Mouse (Mus musculus) neural tube, embryonic 11.5 days (tissue): ENCODE measurements around the gene 2900026A02Rik. TPM values are rescaled to one million over a fixed set of nuclear protein-coding genes. Genes with fewer than 3 reads are reported as not detected.

Experiments
- ATAC-seq: fragments of 200-750 bp; cut with Nextera tagmentation; 2 replicates; pipeline ENCODE4 v1.8.0; 2017; ENCODE audit warnings: moderate number of reproducible peaks, mild to moderate bottlenecking, moderate TSS enrichment, moderate library complexity; ENCODE audit not compliant: insufficient read depth, low FRiP score, low TSS enrichment
- DNase-seq: peaks from one replicate; pipeline ENCODE4 v3.0.0-alpha.2; 2015; ENCODE audit warnings: low spot score
- H3K27ac ChIP-seq: fragments of 300-500 bp; sonication (generic); 2 replicates; pipeline ENCODE4 v1.5.1; 2014; ENCODE audit warnings: low read depth, mild to moderate bottlenecking, low read length
- H3K27me3 ChIP-seq: fragments of 300-500 bp; sonication (generic); 2 replicates; pipeline ENCODE4 v1.6.1; 2014; ENCODE audit warnings: mild to moderate bottlenecking, low read length, mixed read lengths; ENCODE audit not compliant: control insufficient read depth, insufficient read depth
- H3K36me3 ChIP-seq: fragments of 300-500 bp; sonication (generic); 2 replicates; pipeline ENCODE4 v1.6.1; 2014; ENCODE audit warnings: mild to moderate bottlenecking, low read length, moderate library complexity, mixed read lengths; ENCODE audit not compliant: control insufficient read depth, insufficient read depth
- H3K4me1 ChIP-seq: fragments of 300-500 bp; sonication (generic); 2 replicates; pipeline ENCODE4 v1.6.1; 2014; ENCODE audit warnings: low read length, mixed read lengths; ENCODE audit not compliant: control insufficient read depth, insufficient read depth
- H3K4me2 ChIP-seq: fragments of 300-500 bp; sonication (generic); 2 replicates; pipeline ENCODE4 v1.6.1; 2014; ENCODE audit warnings: low read depth, mild to moderate bottlenecking, moderate library complexity
- H3K4me3 ChIP-seq: fragments of 300-500 bp; sonication (generic); 2 replicates; pipeline ENCODE4 v1.5.1; 2014; ENCODE audit warnings: low read depth, low read length
- H3K9ac ChIP-seq: fragments of 300-500 bp; sonication (generic); 2 replicates; pipeline ENCODE4 v1.6.1; 2014; ENCODE audit warnings: mild to moderate bottlenecking, low read length
- H3K9me3 ChIP-seq: fragments of 300-500 bp; sonication (generic); 2 replicates; pipeline ENCODE4 v1.6.1; 2016; ENCODE audit warnings: low read length; ENCODE audit not compliant: control insufficient read depth
- WGBS: fragments of 180-500 bp; shearing (Covaris S2); extraction: QIAGEN DNeasy Blood & Tissue Kit; methylation state at CpG from one replicate; pipeline ENCODE4 v1.1.7; 2014; 5-methylcytosine and 5-hydroxymethylcytosine counted together
- polyA plus RNA-seq: library from polyadenylated mRNA; unstranded; fragments of >200 nt; fragmentation: Nextera tagmentation; extraction: Ambion mirVana; gene quantifications from 2 replicates; pipeline ENCODE4 v1.2.1, GENCODE M21; 2014

Gene 2900026A02Rik
- polyA plus RNA-seq: 1.3 and 1.5 TPM in 2 replicates

- no peaks in the 10 kb centered on the region for H3K27me3 ChIP-seq
- peak; percentile 41; the same call in 1 of the 2 replicates for ATAC-seq
- no peaks in the 10 kb centered on the region for H3K9me3 ChIP-seq
- H3K4me2 ChIP-seq: peak within 1 kb of the TSS; percentile 97
- peak within 1 kb of the TSS; percentile 63 for H3K4me3 ChIP-seq
- H3K27ac ChIP-seq: no peak within 1 kb of the TSS
- peaks cover 7% of the 10 kb centered on the region for H3K4me1 ChIP-seq
- 18% methylated on average over 25 of the region's 62 CpGs for WGBS
- peak; percentile 81 for DNase-seq
- H3K9ac ChIP-seq: peak within 1 kb of the TSS; percentile 57
- H3K36me3 ChIP-seq: no peaks in the 10 kb centered on the region
These were observed at the start of gene 2900026A02Rik for GRCm38 (mm10) chr5:113221147-113221865. TSS of gene 2900026A02Rik (minus strand) at chr5:113221236.

DNA sequence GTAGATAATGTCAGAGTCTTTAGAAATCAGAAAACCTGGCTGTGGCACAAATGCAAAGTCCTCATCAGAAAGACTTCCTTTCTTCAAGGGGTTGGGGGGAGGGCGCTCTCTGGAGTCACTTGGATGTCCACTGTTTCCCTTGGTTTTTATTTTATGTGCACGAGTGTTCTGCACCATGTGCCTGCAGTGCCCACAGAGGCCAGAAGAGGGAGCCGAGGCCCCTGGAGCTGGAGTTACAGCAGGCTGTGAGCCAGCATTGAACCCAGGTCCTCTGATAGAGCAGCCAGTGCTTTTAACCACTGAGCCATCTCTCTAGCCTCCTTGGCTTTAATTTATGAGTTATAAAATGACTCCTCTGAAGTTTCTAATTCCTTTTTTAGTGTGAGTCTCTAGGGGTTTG, 49.0 kb upstream of the 2900026A02Rik start:
- Histone ChIP-seq H3K36me3 (no peaks in the 10 kb centered on the region; the same call in 1 of the 2 replicates), H3K4me3 (no peak overlapping the region), H3K9ac (no peak overlapping the region), H3K27me3 (no peaks in the 10 kb centered on the region), H3K4me1 (no peaks in the 10 kb centered on the region), H3K27ac (no peak overlapping the region), H3K4me2 (no peak overlapping the region), H3K9me3 (no peaks in the 10 kb centered on the region)
- WGBS: 85% methylated on average over 3 of the region's 3 CpGs
- ATAC-seq: no peak
- DNase-seq: peak; percentile 40

GRCm38 (mm10) chr5:113268246-113268645, 47.2 kb upstream of the 2900026A02Rik start:
- Histone ChIP-seq H3K27me3 (no peaks in the 10 kb centered on the region), H3K9me3 (no peaks in the 10 kb centered on the region), H3K9ac (no peak overlapping the region), H3K4me3 (no peak overlapping the region), H3K27ac (no peak overlapping the region), H3K4me2 (no peak overlapping the region), H3K36me3 (no peaks in the 10 kb centered on the region), H3K4me1 (no peaks in the 10 kb centered on the region)
- ATAC-seq (no peak), DNase-seq (no peak)

GRCm38 (mm10) chr5:113265637-113266036, 44.6 kb upstream of the 2900026A02Rik start:
- Histone ChIP-seq H3K36me3 (no peaks in the 10 kb centered on the region), H3K4me1 (no peaks in the 10 kb centered on the region), H3K4me3 (no peak overlapping the region), H3K9ac (no peak overlapping the region), H3K9me3 (no peaks in the 10 kb centered on the region), H3K27me3 (no peaks in the 10 kb centered on the region), H3K27ac (no peak overlapping the region), H3K4me2 (no peak overlapping the region)
- ATAC-seq (no peak), DNase-seq (no peak)
- 86% methylated on average over 8 of the region's 8 CpGs for whole genome bisulfite sequencing

DNA sequence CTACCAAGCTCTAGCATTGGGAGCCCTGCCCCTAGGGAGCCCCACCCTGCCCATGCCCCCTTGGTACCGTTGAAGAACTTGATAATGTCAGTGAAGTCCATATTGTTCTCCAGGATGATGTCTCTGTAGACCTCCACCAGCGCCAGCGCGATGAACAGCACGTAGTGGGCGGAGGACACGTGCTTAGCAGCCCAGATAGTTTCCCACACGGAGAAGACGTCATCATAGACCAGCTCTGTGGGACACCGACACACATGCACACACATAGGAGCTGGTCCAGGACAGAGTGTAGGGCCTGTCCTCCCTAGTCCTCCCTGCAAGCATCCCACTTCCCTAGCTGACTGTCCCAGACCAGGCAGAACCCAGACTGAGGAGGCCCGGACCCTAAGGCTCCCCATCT, 29.8 kb upstream of the 2900026A02Rik start:
- DNase-seq (no peak), ATAC-seq (no peak)
- Histone ChIP-seq H3K4me2 (no peak overlapping the region), H3K27me3 (no peaks in the 10 kb centered on the region), H3K36me3 (no peaks in the 10 kb centered on the region), H3K9me3 (no peaks in the 10 kb centered on the region), H3K4me1 (no peaks in the 10 kb centered on the region), H3K27ac (no peak overlapping the region), H3K9ac (no peak overlapping the region), H3K4me3 (no peak overlapping the region)
- WGBS: 90% methylated on average over 11 of the region's 11 CpGs

GRCm38 (mm10) chr5:113249263-113249930, 28.4 kb upstream of the 2900026A02Rik start:
- Histone ChIP-seq H3K9me3 (no peaks in the 10 kb centered on the region), H3K4me3 (no peak overlapping the region), H3K36me3 (no peaks in the 10 kb centered on the region), H3K4me2 (no peak overlapping the region), H3K4me1 (no peaks in the 10 kb centered on the region), H3K27ac (no peak overlapping the region), H3K27me3 (no peaks in the 10 kb centered on the region), H3K9ac (no peak overlapping the region)
- WGBS: 93% methylated on average over 8 of the region's 8 CpGs
- no peak for ATAC-seq
- no peak for DNase-seq

DNA sequence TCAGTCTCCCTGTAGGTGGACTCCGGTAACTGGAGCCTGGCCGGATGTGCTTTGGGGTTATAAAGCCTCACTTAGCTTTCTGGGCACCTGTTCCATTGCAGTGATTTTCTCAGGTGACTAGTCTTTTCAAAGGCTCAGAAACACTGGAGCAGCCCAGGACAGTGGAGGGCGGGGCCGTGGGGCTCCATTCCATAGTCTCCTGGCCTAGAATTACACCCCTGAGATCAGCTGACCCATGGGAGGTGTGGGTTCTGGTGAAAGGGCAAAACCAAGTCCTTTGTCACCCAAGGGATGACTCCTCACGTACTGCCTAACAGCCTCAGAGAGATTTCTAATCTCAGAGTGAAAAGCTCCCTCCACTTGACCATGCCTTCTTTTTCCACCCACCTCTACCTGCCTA, 9.2 kb upstream of the 2900026A02Rik start:
- H3K4me2 ChIP-seq: no peak overlapping the region
- peaks cover 7% of the 10 kb centered on the region for H3K4me1 ChIP-seq
- no peak overlapping the region for H3K4me3 ChIP-seq
- no peak for ATAC-seq
- no peak for DNase-seq
- H3K9me3 ChIP-seq: no peaks in the 10 kb centered on the region
- H3K36me3 ChIP-seq: no peaks in the 10 kb centered on the region
- no peaks in the 10 kb centered on the region for H3K27me3 ChIP-seq
- no peak overlapping the region for H3K9ac ChIP-seq
- 75% methylated on average over 5 of the region's 5 CpGs for WGBS
- no peak overlapping the region for H3K27ac ChIP-seq

DNA sequence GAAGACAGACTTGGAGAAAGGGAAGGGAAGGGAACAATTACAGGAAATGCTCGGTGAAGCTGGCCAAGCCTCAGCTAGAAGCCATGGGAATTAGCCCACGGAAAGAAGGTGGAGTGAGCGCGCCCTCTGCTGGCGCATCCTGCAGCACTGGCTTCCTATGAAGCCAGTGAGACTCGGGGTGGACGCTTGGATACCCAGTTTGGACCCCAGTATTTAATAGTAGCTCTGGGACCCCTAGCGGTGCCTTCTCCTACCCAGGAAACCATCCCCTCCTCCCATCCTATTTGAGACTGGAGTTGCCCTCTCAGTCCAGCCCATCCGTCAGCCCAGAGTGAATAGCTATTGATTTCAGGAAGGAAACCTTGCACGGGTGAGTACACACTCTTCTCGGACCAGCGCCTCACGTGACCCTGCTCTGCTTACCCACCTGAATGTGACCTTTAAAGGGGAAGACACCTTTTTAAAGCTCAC, 5.6 kb upstream of the 2900026A02Rik start, which contains the start of gene Tmem211:
Gene Tmem211 (plus strand): TSS at position 278 of the 471 bp plus-strand sequence.
- 0% methylated on average over 13 of the region's 13 CpGs for WGBS

More for the DNA sequence above, 5.6 kb upstream of the 2900026A02Rik start, which contains the start of gene Tmem211:
- Histone ChIP-seq H3K9me3 (no peaks in the 10 kb centered on the region), H3K4me3 (no peak within 1 kb of the TSS), H3K27me3 (no peaks in the 10 kb centered on the region), H3K4me2 (peak within 1 kb of the TSS; percentile 39), H3K4me1 (peaks cover 7% of the 10 kb centered on the region), H3K9ac (peak within 1 kb of the TSS; percentile 8; the same call in 1 of the 2 replicates), H3K36me3 (no peaks in the 10 kb centered on the region), H3K27ac (peak within 1 kb of the TSS; percentile 35; the same call in 1 of the 2 replicates)
- ATAC-seq (peak; percentile 61), DNase-seq (peak; percentile 91)
